Mouse (Mus musculus): Measurements from ENCODE around the gene Dcaf17. TPM values are rescaled to one million over a fixed set of nuclear protein-coding genes. Genes with fewer than 3 reads are reported as not detected.

The Dcaf17 gene
- polyA plus RNA-seq, 1 experiment from 2014 or later, result 39.4 TPM

DNA sequence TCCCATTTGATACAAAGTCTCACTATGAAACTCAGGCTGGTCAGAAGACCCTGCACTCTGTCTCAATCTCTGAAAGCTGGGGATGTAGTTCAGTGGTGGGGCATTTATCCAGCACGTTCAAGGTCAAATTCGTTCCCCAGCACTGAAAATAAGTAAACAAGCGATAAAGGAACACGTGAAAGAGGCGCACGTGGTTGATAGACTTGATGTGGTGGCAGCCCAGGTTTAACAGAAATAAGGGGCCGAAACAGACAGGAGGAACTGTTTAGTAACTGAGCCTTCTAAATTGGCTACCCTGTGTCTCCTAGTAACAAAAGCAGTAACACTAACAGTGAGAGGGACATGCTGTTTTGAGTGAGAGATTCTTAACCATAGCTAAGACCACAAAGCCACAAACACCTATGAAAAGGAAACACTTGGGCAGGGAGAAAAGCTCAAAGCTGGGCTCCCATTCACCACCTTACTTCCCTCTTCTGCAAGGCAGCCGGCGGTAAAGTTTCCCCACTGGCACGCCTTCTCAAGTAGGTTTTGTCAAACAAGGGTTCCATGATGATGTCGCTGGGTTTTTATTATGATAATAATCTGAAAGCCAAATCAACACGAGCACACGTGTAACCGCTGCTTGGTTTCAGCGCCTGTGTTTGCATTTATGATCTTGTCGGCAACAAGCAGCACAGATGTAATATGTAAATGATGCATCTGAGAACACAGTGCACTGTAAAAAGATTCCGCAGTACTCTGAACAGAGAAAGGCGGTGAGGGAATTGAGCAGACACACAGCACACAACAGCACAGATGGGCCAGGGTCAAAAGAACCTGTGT, 22.9 kb upstream of the Dcaf17 start:
- 67% methylated on average over 18 of the region's 18 CpGs for WGBS
- Histone ChIP-seq H3K27me3 (replicated peaks) (no peaks in the 10 kb centered on the region), H3K9me3 (no peaks in the 10 kb centered on the region), H3K4me3 (replicated peaks) (no peak overlapping the region), H3K27ac (no peak overlapping the region), H3K4me1 (no peaks in the 10 kb centered on the region), H3K36me3 (no peaks in the 10 kb centered on the region), H3K4me2 (no peak overlapping the region), H3K9ac (no peak overlapping the region)
- ATAC-seq (ENCODE audit: insufficient read depth, low FRiP score, low read depth), result no peak

DNA sequence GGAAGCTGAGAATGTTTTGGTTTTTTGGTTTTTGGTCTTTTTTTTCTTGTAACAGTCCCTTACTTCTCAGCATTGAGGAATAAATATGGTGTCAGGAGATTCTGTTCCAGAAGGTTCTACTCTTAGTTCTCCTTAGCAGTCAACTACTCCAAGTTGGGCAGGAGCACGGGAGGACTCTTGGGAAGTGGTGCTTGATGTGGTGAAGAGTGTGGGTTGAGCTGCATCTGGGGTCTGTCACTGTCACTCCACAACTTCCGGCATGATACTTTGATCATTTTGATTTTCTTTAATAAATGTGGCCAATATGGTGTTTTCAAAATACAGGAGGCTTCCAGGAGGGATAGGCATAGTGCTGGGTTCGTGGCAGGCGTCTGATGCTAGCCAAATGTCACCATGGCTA, 22.1 kb upstream of the Dcaf17 start:
- WGBS, result 86% methylated on average over 4 of the region's 4 CpGs
- H3K9me3 ChIP-seq, result no peaks in the 10 kb centered on the region
- no peaks in the 10 kb centered on the region for H3K27me3 ChIP-seq (replicated peaks)
- H3K4me1 ChIP-seq, result no peaks in the 10 kb centered on the region
- no peaks in the 10 kb centered on the region for H3K36me3 ChIP-seq
- H3K4me2 ChIP-seq, result no peak overlapping the region
- H3K9ac ChIP-seq, result no peak overlapping the region
- no peak overlapping the region for H3K27ac ChIP-seq
- no peak for ATAC-seq (ENCODE audit: insufficient read depth, low FRiP score, low read depth)
- no peak overlapping the region for H3K4me3 ChIP-seq (replicated peaks)

DNA sequence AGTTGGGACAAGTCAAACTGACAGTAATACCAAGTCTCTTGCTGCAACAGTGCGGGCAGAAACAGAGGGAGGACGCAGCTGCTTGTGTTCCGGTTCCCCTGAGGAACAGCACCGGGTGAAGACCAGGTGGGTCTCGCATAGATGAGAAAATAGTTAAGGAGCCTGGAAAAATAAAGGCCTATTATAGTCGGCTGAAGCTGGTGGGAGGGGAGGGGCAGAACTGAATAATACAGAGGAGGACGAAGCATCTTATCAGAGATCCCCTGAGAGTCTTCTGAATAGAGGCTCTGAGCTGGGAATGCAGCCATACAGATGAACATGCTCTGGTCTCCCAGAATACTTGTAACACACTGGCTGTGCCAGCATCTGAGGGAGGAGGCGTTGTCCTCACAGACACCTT, 21.1 kb upstream of the Dcaf17 start:
- 69% methylated on average over 8 of the region's 8 CpGs for WGBS

DNA sequence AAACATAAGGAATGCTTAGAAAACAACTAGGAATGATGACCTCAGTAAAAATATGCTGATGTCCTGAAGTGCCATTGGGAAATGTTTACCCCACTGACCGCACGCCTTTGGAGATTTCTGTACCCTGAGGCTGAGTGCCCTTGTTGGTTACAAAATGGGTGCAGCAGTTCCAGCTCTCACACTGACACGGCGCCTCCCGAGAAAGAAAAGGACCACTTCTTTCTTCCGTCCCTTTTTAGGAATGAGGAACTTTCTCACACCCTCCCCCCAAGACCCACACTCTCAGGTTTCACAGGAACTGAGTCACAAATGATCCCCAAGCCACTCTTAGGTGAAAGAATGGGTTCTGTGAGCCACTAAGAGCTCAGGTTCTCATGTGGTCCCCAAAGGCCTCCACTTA, 17.7 kb upstream of the Dcaf17 start:
- Histone ChIP-seq H3K36me3 (no peaks in the 10 kb centered on the region), H3K27ac (no peak overlapping the region), H3K9ac (no peak overlapping the region), H3K4me2 (no peak overlapping the region), H3K27me3 (replicated peaks) (no peaks in the 10 kb centered on the region), H3K9me3 (no peaks in the 10 kb centered on the region), H3K4me1 (no peaks in the 10 kb centered on the region), H3K4me3 (replicated peaks) (no peak overlapping the region)
- no peak for ATAC-seq (ENCODE audit: insufficient read depth, low FRiP score, low read depth)
- 80% methylated on average over 6 of the region's 6 CpGs for WGBS

More for the DNA sequence above, 21.1 kb upstream of the Dcaf17 start:
- H3K4me2 ChIP-seq, result no peak overlapping the region
- H3K4me1 ChIP-seq, result no peaks in the 10 kb centered on the region
- no peak overlapping the region for H3K27ac ChIP-seq
- H3K9me3 ChIP-seq, result no peaks in the 10 kb centered on the region
- H3K27me3 ChIP-seq (replicated peaks), result no peaks in the 10 kb centered on the region
- no peaks in the 10 kb centered on the region for H3K36me3 ChIP-seq
- ATAC-seq (ENCODE audit: insufficient read depth, low FRiP score, low read depth), result no peak
- H3K4me3 ChIP-seq (replicated peaks), result no peak overlapping the region
- no peak overlapping the region for H3K9ac ChIP-seq

DNA sequence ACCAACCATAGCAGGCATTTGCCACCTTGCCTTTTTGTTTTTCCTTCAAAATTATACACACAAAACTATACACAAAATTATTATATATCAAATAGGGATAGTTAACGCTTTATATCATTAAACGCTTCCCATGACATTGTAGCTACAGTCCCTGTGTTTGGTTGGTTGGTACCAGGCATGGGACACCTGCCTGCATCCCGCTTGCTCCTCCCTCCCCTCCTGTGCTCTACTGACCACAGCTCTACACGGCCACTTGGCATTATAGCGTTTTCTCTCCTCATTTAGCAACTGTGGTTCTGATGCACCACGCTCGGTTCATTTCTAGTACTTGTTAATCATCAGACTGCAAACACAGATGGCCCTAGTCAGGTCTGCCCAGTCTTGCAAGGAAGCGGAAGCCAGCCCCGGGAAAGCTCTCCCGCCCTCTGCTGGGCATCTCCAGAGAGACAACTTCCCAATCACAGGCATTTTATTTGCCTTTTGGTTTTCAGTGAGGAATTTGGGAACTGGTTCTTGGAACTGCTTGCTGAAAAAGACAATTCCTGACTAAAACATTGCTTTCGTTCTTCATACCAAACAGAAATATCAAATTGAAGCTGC, 15.5 kb upstream of the Dcaf17 start:
- H3K9ac ChIP-seq, result no peak overlapping the region
- H3K4me1 ChIP-seq, result no peaks in the 10 kb centered on the region
- no peaks in the 10 kb centered on the region for H3K36me3 ChIP-seq
- 37% methylated on average over 11 of the region's 11 CpGs for WGBS
- peak; percentile 66; the same call in 1 of the 2 replicates for ATAC-seq (ENCODE audit: insufficient read depth, low FRiP score, low read depth)
- no peak overlapping the region for H3K4me3 ChIP-seq (replicated peaks)
- H3K27ac ChIP-seq, result no peak overlapping the region
- peak overlapping the region; percentile 36; the same call in 1 of the 2 replicates for H3K4me2 ChIP-seq
- H3K9me3 ChIP-seq, result no peaks in the 10 kb centered on the region
- no peaks in the 10 kb centered on the region for H3K27me3 ChIP-seq (replicated peaks)

DNA sequence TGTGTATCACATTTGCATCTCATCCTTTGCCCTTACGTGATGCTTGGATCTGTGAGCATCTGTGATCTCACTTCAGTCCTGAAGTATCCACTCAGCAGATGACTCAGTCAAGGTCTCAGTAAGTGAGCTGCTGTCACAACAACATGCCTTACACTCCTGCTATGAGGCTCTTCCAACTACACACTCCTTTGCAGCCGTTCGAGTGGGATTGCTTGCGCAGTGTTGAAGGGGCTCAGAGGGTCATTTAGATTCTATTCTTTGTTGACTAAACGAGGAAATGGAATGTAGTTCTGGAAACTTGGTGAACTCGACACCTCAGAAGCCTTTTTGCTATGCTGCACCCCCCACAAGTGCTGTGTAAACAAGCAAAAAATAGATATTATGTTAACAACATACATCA, 9.0 kb upstream of the Dcaf17 start:
- Histone ChIP-seq H3K9ac (no peak overlapping the region), H3K4me3 (replicated peaks) (no peak overlapping the region), H3K36me3 (no peaks in the 10 kb centered on the region), H3K9me3 (no peaks in the 10 kb centered on the region), H3K4me2 (no peak overlapping the region), H3K27me3 (replicated peaks) (no peaks in the 10 kb centered on the region), H3K4me1 (no peaks in the 10 kb centered on the region), H3K27ac (no peak overlapping the region)
- no peak for ATAC-seq (ENCODE audit: insufficient read depth, low FRiP score, low read depth)
- WGBS, result 49% methylated on average over 6 of the region's 6 CpGs

DNA sequence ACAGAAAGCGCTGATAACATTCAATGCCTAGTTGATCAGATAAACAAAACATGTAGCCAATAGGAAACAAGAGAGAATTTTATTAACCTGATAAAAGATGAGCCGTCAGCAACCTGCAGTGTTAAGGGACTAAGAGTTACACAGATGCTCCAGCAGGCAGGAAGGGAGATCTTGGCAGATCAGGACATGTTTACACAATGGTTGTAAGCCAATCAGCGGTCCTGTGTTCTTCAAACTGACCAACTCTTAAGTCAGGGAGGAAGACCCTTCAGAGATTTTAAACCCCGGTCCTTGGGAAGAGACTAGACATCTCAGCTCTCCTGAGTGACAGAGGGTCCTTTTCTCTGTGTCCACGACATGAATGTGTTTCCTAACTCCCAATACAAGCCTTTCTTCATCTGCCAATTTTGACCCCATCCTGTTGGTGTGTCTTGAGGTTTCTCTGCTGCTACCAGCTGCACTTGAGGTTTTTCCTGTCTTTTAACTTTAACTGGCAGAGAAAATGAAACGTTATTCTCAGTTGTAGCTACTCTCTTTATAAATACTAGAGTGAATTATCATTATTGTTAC, 8.3 kb upstream of the Dcaf17 start:
- Histone ChIP-seq H3K4me2 (no peak overlapping the region), H3K9ac (no peak overlapping the region), H3K36me3 (no peaks in the 10 kb centered on the region), H3K4me3 (replicated peaks) (no peak overlapping the region), H3K9me3 (no peaks in the 10 kb centered on the region), H3K27ac (no peak overlapping the region), H3K27me3 (replicated peaks) (no peaks in the 10 kb centered on the region), H3K4me1 (no peaks in the 10 kb centered on the region)
- ATAC-seq (ENCODE audit: insufficient read depth, low FRiP score, low read depth), result no peak
- 34% methylated on average over 6 of the region's 6 CpGs for WGBS

DNA sequence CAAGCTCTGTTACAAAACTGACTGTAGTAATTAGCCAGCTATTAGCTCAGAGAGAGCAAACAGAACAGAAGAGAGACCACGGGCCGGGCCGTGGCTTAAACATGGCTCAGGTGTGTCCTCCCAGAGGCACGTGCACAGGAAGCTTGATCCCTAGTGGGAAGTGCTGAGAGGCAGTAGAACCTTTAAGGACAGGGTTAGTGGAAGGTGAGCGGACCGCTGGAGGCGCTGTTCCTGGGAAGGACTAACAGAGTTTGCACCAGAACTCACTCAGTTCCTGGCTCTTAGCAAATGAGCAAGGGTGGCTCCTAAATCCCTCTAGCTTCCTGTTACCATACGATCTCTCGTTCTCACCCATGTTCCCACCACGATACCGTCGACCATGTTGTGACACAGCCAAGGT, 6.2 kb upstream of the Dcaf17 start:
- Histone ChIP-seq H3K4me1 (no peaks in the 10 kb centered on the region), H3K4me2 (no peak overlapping the region), H3K9me3 (no peaks in the 10 kb centered on the region), H3K27me3 (replicated peaks) (no peaks in the 10 kb centered on the region), H3K4me3 (replicated peaks) (no peak overlapping the region), H3K36me3 (no peaks in the 10 kb centered on the region), H3K27ac (no peak overlapping the region), H3K9ac (no peak overlapping the region)
- 68% methylated on average over 12 of the region's 12 CpGs for whole genome bisulfite sequencing
- no peak for ATAC-seq (ENCODE audit: insufficient read depth, low FRiP score, low read depth)

DNA sequence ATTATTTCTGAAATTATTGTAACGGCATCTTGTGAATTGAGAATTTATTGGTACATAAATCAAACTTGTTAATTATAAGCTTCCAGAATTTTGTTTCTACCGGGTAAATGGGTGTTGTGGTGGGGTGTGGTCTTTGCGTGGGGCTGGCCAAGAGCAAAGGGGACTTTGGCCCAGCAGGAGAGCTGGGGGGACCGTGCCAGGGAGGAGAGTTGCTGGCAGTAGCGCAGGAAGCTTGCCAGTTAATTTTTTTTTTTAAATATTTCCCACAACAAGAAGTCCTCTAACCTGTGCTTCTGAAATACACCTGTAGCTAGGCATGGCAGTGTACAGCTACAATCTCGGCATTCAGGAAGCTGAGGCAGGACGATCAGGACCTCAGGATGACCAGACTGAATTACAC, 4.6 kb upstream of the Dcaf17 start:
- no peak overlapping the region for H3K4me2 ChIP-seq
- H3K4me1 ChIP-seq, result 0 out of 2 replicates have a peak, but pooled peaks cover 5% of the 10 kb centered on the region
- H3K9me3 ChIP-seq, result no peaks in the 10 kb centered on the region
- WGBS, result 82% methylated on average over 7 of the region's 7 CpGs
- no peak for ATAC-seq (ENCODE audit: insufficient read depth, low FRiP score, low read depth)
- no peaks in the 10 kb centered on the region for H3K27me3 ChIP-seq (replicated peaks)
- H3K4me3 ChIP-seq (replicated peaks), result no peak overlapping the region
- H3K36me3 ChIP-seq, result no peaks in the 10 kb centered on the region
- no peak overlapping the region for H3K27ac ChIP-seq
- H3K9ac ChIP-seq, result no peak overlapping the region

DNA sequence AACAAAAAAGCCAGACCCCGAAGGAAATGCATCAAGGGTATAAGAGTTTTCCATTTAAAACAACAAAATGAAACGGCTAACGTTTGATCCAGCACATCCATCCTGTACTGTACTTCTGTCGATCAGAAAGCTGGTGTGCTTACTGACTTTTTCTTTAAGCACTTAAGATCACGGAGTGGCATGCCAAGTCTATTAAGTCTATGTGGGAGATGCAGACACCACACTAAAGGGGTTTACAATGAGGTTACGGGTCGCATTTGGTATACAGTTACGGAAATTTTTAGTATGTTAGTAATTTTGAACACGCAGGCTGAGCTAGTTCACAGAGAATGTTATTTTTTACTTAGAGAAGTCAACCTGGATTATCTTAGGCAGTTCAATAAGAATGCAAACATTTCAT, 412 bp upstream of the Dcaf17 start:
- peak overlapping the region; percentile 71 for H3K4me2 ChIP-seq
- H3K27ac ChIP-seq, result 0 out of 2 replicates have a peak overlapping the region, but pooled peaks have one; percentile 80
- H3K9ac ChIP-seq, result peak overlapping the region; percentile 77
- H3K4me1 ChIP-seq, result 0 out of 2 replicates have a peak, but pooled peaks cover 5% of the 10 kb centered on the region
- WGBS, result 25% methylated on average over 9 of the region's 9 CpGs
- H3K4me3 ChIP-seq (replicated peaks), result peak overlapping the region; percentile 73
- H3K36me3 ChIP-seq, result no peaks in the 10 kb centered on the region
- no peak for ATAC-seq (ENCODE audit: insufficient read depth, low FRiP score, low read depth)
- no peaks in the 10 kb centered on the region for H3K9me3 ChIP-seq
- H3K27me3 ChIP-seq (replicated peaks), result no peaks in the 10 kb centered on the region

DNA sequence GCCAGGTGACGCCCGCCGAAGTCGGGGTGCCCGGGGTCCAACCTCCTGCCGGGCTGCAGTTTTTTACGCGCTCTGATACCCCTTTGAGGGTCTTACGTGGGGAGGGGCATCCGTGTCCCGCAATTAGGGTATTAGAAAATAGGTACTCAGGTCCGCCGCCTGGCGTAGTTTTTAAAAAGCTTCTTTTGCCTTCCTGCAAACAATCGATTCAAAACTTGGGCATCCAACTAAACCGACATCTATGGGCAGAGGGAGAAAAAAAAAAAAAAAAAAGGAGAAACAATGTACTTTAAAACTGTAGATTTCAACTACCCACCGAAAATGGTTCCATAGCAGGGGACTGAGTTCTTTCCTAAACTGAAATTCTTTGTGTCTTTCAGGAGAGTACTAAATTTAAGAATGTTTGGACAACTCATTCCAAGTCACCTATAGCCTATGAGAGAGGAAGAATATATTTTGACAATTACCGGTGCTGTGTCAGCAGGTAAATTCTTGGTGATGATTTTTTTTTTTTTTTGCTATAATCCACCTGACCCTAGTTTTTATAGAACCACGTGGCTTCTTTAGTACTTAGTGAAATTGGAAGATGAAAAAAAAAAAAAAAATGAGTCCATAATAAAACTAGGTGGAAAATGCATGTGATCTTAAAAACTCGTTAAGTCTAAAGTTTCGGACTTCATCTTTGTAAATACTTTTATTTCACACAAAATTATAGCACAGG, 1.1 kb downstream of the Dcaf17 start:
- ATAC-seq (ENCODE audit: insufficient read depth, low FRiP score, low read depth), result no peak
- WGBS, result 11% methylated on average over 21 of the region's 21 CpGs
- H3K4me3 ChIP-seq (replicated peaks), result peak overlapping the region; percentile 73

More for the DNA sequence above, 1.1 kb downstream of the Dcaf17 start:
- H3K4me2 ChIP-seq, result peak overlapping the region; percentile 79
- H3K27ac ChIP-seq, result peak overlapping the region; percentile 97
- peak overlapping the region; percentile 78 for H3K9ac ChIP-seq
- no peaks in the 10 kb centered on the region; the same call in 1 of the 2 replicates for H3K36me3 ChIP-seq
- no peaks in the 10 kb centered on the region for H3K9me3 ChIP-seq
- 0 out of 2 replicates have a peak, but pooled peaks cover 5% of the 10 kb centered on the region for H3K4me1 ChIP-seq
- no peaks in the 10 kb centered on the region for H3K27me3 ChIP-seq (replicated peaks)

Measured in stomach, embryonic 15.5 days (tissue).